ENCODE assay signal across 9 mouse cellular contexts in the genomic region with DNA sequence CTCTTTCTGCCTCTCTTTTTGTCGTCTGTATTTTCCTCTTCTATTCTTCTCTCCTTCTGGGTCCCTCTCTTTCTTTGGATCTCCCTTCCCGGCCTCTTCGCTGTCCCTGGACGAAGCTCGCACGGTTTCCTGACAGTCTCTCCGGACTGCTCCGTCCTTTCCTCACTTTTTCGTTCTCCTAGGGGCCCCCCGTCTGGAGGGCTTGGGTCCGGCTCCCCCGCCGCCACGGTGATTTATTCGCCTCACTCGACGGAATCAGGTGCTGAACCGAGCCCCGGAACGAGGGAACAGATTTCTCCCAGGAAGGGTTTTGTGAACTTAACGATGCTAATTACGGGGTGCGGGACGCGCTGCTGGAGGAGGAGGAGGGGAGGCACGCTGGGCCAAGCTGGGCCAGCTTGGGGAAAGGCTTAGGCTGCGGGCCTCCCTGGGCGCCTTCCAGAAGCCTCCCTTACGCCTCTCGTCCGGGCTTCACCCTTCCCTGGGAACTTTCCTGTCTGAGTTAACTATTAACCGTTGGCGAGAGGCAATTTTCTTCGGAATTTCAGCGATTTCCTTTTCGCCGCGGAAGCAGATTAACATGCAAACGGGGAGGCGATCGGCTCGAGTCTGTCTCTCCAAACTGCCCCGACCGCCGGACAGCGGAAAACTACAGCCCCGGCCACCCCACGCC. TPM values are rescaled to one million over a fixed set of nuclear protein-coding genes. Genes with fewer than 3 reads are reported as not detected.
DNase-seq lines count a peak whose midpoint lies in the region; ATAC-seq and TF ChIP-seq lines count a peak whose summit lies in the region.
"Had no signal": no experiment of that assay in that cellular context is flagged by ENCODE, and none has a peak within 500 bp of the region (broad histone marks: within the 10 kb centered on the region; RNA-seq: fewer than 3 reads in every experiment).

No protein-coding gene starts in this region.

- ATAC-seq in forebrain, embryonic 12.5 days (ENCODE audit: low FRiP score), result no peak
- no peak for ATAC-seq in forebrain, embryonic 15.5 days (replicated peaks)
- peak; percentile 72 for ATAC-seq in kidney, embryonic 15.5 days (replicated peaks; ENCODE audit: low FRiP score)
- no peak for ATAC-seq in midbrain, embryonic 15.5 days (replicated peaks)

- H3K4me3 ChIP-seq in forebrain, embryonic 12.5 days (replicated peaks), result peak overlapping the region; percentile 16; the same call in 1 of the 2 replicates
- no peak overlapping the region for H3K4me3 ChIP-seq in forebrain, embryonic 15.5 days
- H3K4me3 ChIP-seq in embryonic fibroblast, embryonic 13.5 days (ENCODE audit: insufficient read depth, low read length), result peak overlapping the region; percentile 3; the same call in 1 of the 2 replicates
- peak overlapping the region; percentile 44 for H3K4me3 ChIP-seq in kidney, embryonic 15.5 days (replicated peaks)
- no peak overlapping the region for H3K4me3 ChIP-seq in midbrain, embryonic 15.5 days

- H3K36me3 ChIP-seq in forebrain, embryonic 12.5 days (replicated peaks), result no peaks in the 10 kb centered on the region
- H3K36me3 ChIP-seq in forebrain, embryonic 15.5 days, result no peaks in the 10 kb centered on the region
- H3K36me3 ChIP-seq in kidney, embryonic 15.5 days, result no peaks in the 10 kb centered on the region
- H3K36me3 ChIP-seq in midbrain, embryonic 15.5 days (replicated peaks), result no peaks in the 10 kb centered on the region

- no peak for TF ChIP-seq CTCF in embryonic fibroblast, embryonic 13.5 days (IDR thresholded peaks at IDR 0.05; ENCODE audit: borderline replicate concordance, insufficient read depth, low read length)

- peak overlapping the region; percentile 34 for H3K4me2 ChIP-seq in forebrain, embryonic 12.5 days
- no peak overlapping the region; the same call in 1 of the 2 replicates for H3K4me2 ChIP-seq in forebrain, embryonic 15.5 days (replicated peaks)
- H3K4me2 ChIP-seq in kidney, embryonic 15.5 days, result peak overlapping the region; percentile 68
- peak overlapping the region; percentile 7; the same call in 1 of the 2 replicates for H3K4me2 ChIP-seq in midbrain, embryonic 15.5 days

- H3K27ac ChIP-seq in forebrain, embryonic 12.5 days, result no peak overlapping the region
- H3K27ac ChIP-seq in forebrain, embryonic 15.5 days (replicated peaks), result no peak overlapping the region
- H3K27ac ChIP-seq in embryonic fibroblast, embryonic 13.5 days (ENCODE audit: insufficient read depth, low read length), result no peak overlapping the region
- peak overlapping the region; percentile 99 for H3K27ac ChIP-seq in kidney, embryonic 15.5 days
- no peak overlapping the region for H3K27ac ChIP-seq in midbrain, embryonic 15.5 days

- H3K9me3 ChIP-seq in forebrain, embryonic 12.5 days, result no peaks in the 10 kb centered on the region
- H3K9me3 ChIP-seq in forebrain, embryonic 15.5 days, result no peaks in the 10 kb centered on the region
- H3K9me3 ChIP-seq in kidney, embryonic 15.5 days (replicated peaks), result no peaks in the 10 kb centered on the region
- H3K9me3 ChIP-seq in midbrain, embryonic 15.5 days, result no peaks in the 10 kb centered on the region

- H3K4me1 ChIP-seq in forebrain, embryonic 12.5 days, result peaks cover 23% of the 10 kb centered on the region
- H3K4me1 ChIP-seq in forebrain, embryonic 15.5 days, result peaks cover 14% of the 10 kb centered on the region
- H3K4me1 ChIP-seq in embryonic fibroblast, embryonic 13.5 days (ENCODE audit: control insufficient read depth, insufficient read depth, low read length), result peaks cover 2% of the 10 kb centered on the region; the same call in 1 of the 2 replicates
- peaks cover 58% of the 10 kb centered on the region for H3K4me1 ChIP-seq in kidney, embryonic 15.5 days
- H3K4me1 ChIP-seq in midbrain, embryonic 15.5 days, result peaks cover 11% of the 10 kb centered on the region

- peaks cover 100% of the 10 kb centered on the region for H3K27me3 ChIP-seq in forebrain, embryonic 12.5 days
- peaks cover 99% of the 10 kb centered on the region for H3K27me3 ChIP-seq in forebrain, embryonic 15.5 days
- H3K27me3 ChIP-seq in kidney, embryonic 15.5 days, result peaks cover 83% of the 10 kb centered on the region
- H3K27me3 ChIP-seq in midbrain, embryonic 15.5 days (replicated peaks), result peaks cover 95% of the 10 kb centered on the region

- no peak overlapping the region for H3K9ac ChIP-seq in forebrain, embryonic 12.5 days
- no peak overlapping the region for H3K9ac ChIP-seq in forebrain, embryonic 15.5 days (replicated peaks)
- peak overlapping the region; percentile 60 for H3K9ac ChIP-seq in kidney, embryonic 15.5 days
- no peak overlapping the region for H3K9ac ChIP-seq in midbrain, embryonic 15.5 days

- WGBS in forebrain, embryonic 12.5 days, result under 1% methylated on average over 48 of the region's 48 CpGs
- under 1% methylated on average over 48 of the region's 48 CpGs for WGBS in forebrain, embryonic 15.5 days
- under 1% methylated on average over 48 of the region's 48 CpGs for WGBS in kidney, embryonic 15.5 days
- WGBS in midbrain, embryonic 15.5 days, result under 1% methylated on average over 48 of the region's 48 CpGs

- TF ChIP-seq POLR2A in embryonic fibroblast, embryonic 13.5 days (IDR thresholded peaks at IDR 0.05; ENCODE audit: low read depth, low read length), result no peak

- DNase-seq in natural killer cell, adult 2 months (ENCODE audit: low spot score in 2 of 2), result no peak
- DNase-seq in cerebellum, adult 18-20 months, result no peak
- no peak for DNase-seq in adrenal gland, postnatal 25 days
- DNase-seq: lung, postnatal 36 days had no signal

RNA-seq across cellular contexts. Expression of a gene that starts 14.6 kb away (rescaled TPM):
- 0.08 and 0.19 TPM in 2 replicates for polyA plus RNA-seq in forebrain, embryonic 12.5 days (2016; fragmentation: Nextera tagmentation; extraction: Ambion mirVana)
- polyA plus RNA-seq in forebrain, embryonic 15.5 days (2015; fragmentation: Nextera tagmentation; extraction: Ambion mirVana), result 0.09 TPM in 1 of 2 replicates, not detected in the other
- polyA plus RNA-seq in embryonic fibroblast, embryonic 13.5 days (2011; ENCODE audit: insufficient read length, low read depth, missing spikeins), result not detected in 2 replicates
- polyA plus RNA-seq in kidney, embryonic 15.5 days (2015; fragmentation: Nextera tagmentation; extraction: Ambion mirVana), result 34.6 and 36.9 TPM in 2 replicates
- polyA plus RNA-seq in midbrain, embryonic 15.5 days (2015; fragmentation: Nextera tagmentation; extraction: Ambion mirVana), result 0.68 TPM in 2 replicates
- total RNA-seq in adrenal gland, postnatal 25 days (2021), result not detected in 2 replicates

Comparison
In these comparisons a context has a peak if more than half of its experiments do, and no peak if none do; other contexts are left out.
1. H3K4me3 ChIP-seq: peak in forebrain, embryonic 12.5 days (single experiment), embryonic fibroblast, embryonic 13.5 days (single experiment) and kidney, embryonic 15.5 days (single experiment); none in forebrain, embryonic 15.5 days (single experiment) and midbrain, embryonic 15.5 days (single experiment).
2. RNA of a gene that starts 14.6 kb away (polyA plus RNA-seq): 34.6 to 36.9 TPM in kidney, embryonic 15.5 days; 0.68 TPM in midbrain, embryonic 15.5 days, 0.08 to 0.19 TPM in forebrain, embryonic 12.5 days, 0.09 TPM in forebrain, embryonic 15.5 days and not detected in embryonic fibroblast, embryonic 13.5 days; every median in the first group is over 10 times any median in the second.